Mouse (Mus musculus): ENCODE data around the gene Tex19.1. TPM values are rescaled to one million over a fixed set of nuclear protein-coding genes. Genes with fewer than 3 reads are reported as not detected.

Gene Tex19.1
- polyA plus RNA-seq, 1 experiment from 2014 or later: not detected

- Histone ChIP-seq H3K27ac (no peak overlapping the region), H3K36me3 (no peaks in the 10 kb centered on the region), H3K4me1 (no peaks in the 10 kb centered on the region), H3K27me3 (no peaks in the 10 kb centered on the region), H3K9me3 (no peaks in the 10 kb centered on the region), H3K9ac (no peak overlapping the region), H3K4me2 (replicated peaks) (no peak overlapping the region), H3K4me3 (no peak overlapping the region)
- ATAC-seq (ENCODE audit: insufficient number of reproducible peaks, insufficient read depth, low FRiP score, low TSS enrichment): no peak
- 82% methylated on average over 3 of the region's 3 CpGs for WGBS
Measured at GRCm38 (mm10) chr11:121121151-121121550, 24.8 kb upstream of the Tex19.1 start.

DNA sequence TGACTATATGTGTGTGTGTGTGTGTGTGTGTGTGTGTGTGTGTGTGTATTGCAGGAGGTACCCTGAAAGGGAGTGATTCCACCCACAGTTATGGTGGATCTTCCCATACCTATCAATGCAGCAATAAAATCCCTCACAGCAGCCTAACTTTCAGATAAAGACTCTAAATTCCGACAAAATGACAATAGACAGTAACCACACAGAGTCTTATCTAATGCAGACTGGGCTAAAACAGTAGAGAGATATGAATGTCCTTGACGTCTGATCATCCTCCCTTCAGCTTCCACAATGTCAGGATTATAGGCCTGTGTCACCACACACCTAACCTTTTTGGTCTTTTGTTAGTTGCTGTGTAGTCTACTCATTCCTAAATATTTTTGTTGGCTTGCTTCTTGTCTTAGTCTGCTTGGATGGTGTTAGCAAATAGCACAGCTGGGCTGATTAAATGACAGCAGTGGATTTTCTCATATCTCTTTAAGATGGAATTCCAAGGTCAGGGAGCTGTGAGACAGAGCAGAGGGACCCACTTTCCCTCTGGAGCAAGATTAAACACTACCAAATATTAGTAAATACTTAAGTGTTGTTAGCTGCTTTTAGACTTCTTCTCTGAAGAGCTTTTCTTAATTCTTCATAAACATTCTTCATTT lies 23.8 kb upstream of the Tex19.1 start:
- Histone ChIP-seq H3K9ac (no peak overlapping the region), H3K4me3 (no peak overlapping the region), H3K27ac (no peak overlapping the region), H3K36me3 (no peaks in the 10 kb centered on the region), H3K4me2 (replicated peaks) (no peak overlapping the region), H3K9me3 (no peaks in the 10 kb centered on the region), H3K4me1 (no peaks in the 10 kb centered on the region), H3K27me3 (no peaks in the 10 kb centered on the region)
- no peak for ATAC-seq (ENCODE audit: insufficient number of reproducible peaks, insufficient read depth, low FRiP score, low TSS enrichment)
- WGBS: 81% methylated on average over 2 of the region's 2 CpGs

DNA sequence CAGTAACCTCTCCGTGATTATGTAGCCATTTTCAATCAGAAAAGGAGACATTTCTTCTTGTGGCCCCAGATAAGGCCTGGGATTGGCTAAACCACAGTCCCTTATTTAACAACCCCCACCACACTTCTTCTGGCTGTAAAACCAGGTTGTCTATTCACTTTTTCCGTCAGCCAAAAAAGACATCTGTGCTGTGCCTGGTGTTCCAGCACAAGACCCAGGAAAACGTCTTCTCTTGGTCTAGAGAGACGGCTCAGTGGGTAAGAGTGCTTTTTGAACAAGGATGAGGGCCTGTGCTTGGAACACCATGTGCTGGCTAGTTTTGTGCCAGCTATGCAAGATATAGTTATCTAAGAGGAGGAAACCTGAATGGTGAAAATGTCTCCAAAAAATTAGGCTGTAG lies 22.5 kb upstream of the Tex19.1 start:
- Histone ChIP-seq H3K4me3 (no peak overlapping the region), H3K36me3 (no peaks in the 10 kb centered on the region), H3K9me3 (no peaks in the 10 kb centered on the region), H3K4me2 (replicated peaks) (no peak overlapping the region), H3K9ac (no peak overlapping the region), H3K27me3 (no peaks in the 10 kb centered on the region), H3K4me1 (no peaks in the 10 kb centered on the region), H3K27ac (no peak overlapping the region)
- no peak for ATAC-seq (ENCODE audit: insufficient number of reproducible peaks, insufficient read depth, low FRiP score, low TSS enrichment)
- 87% methylated on average over 4 of the region's 4 CpGs for WGBS

- ATAC-seq (ENCODE audit: insufficient number of reproducible peaks, insufficient read depth, low FRiP score, low TSS enrichment): no peak
- Histone ChIP-seq H3K4me1 (no peaks in the 10 kb centered on the region), H3K4me2 (replicated peaks) (no peak overlapping the region), H3K27ac (no peak overlapping the region), H3K9me3 (no peaks in the 10 kb centered on the region), H3K9ac (no peak overlapping the region), H3K36me3 (no peaks in the 10 kb centered on the region), H3K4me3 (no peak overlapping the region), H3K27me3 (no peaks in the 10 kb centered on the region)
- WGBS: 91% methylated on average over 3 of the region's 3 CpGs
Measured at GRCm38 (mm10) chr11:121125522-121126172, 20.3 kb upstream of the Tex19.1 start.

DNA sequence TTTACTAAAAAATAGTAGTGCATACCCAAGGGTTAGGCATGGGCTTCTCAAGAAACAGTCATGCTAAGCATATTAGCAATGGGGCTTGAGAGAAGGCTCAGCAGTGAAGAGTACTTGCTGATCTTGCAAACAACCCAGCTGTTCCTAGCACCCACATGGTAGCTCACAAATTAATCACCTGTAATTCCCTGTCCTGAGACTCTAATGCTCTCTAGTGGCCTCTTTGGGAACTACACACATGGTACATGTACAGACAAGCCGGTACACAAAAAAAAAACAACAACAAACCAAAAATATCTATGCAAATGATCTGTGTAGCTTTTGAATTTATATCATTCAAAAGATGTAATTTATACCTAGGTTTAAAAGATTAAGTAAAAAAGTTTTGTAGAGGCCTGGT lies 19.5 kb upstream of the Tex19.1 start:
- Histone ChIP-seq H3K27ac (no peak overlapping the region), H3K27me3 (no peaks in the 10 kb centered on the region)
- ATAC-seq (ENCODE audit: insufficient number of reproducible peaks, insufficient read depth, low FRiP score, low TSS enrichment): no peak

GRCm38 (mm10) chr11:121127441-121127840 lies 18.5 kb upstream of the Tex19.1 start:
- no peak for ATAC-seq (ENCODE audit: insufficient number of reproducible peaks, insufficient read depth, low FRiP score, low TSS enrichment)
- no peaks in the 10 kb centered on the region for H3K36me3 ChIP-seq
- H3K4me2 ChIP-seq (replicated peaks): no peak overlapping the region
- no peaks in the 10 kb centered on the region for H3K4me1 ChIP-seq
- WGBS: 84% methylated on average over 3 of the region's 3 CpGs
- no peak overlapping the region for H3K4me3 ChIP-seq
- H3K9ac ChIP-seq: no peak overlapping the region
- H3K27me3 ChIP-seq: no peaks in the 10 kb centered on the region
- no peaks in the 10 kb centered on the region for H3K9me3 ChIP-seq
- no peak overlapping the region for H3K27ac ChIP-seq

More for the DNA sequence above, 19.5 kb upstream of the Tex19.1 start:
- Histone ChIP-seq H3K4me3 (no peak overlapping the region), H3K4me1 (no peaks in the 10 kb centered on the region), H3K36me3 (no peaks in the 10 kb centered on the region), H3K9me3 (no peaks in the 10 kb centered on the region), H3K4me2 (replicated peaks) (no peak overlapping the region), H3K9ac (no peak overlapping the region)
- WGBS: 82% methylated on average over 1 of the region's 1 CpGs

- Histone ChIP-seq H3K4me1 (no peaks in the 10 kb centered on the region), H3K27me3 (no peaks in the 10 kb centered on the region), H3K9me3 (no peaks in the 10 kb centered on the region), H3K36me3 (no peaks in the 10 kb centered on the region), H3K9ac (no peak overlapping the region), H3K4me2 (replicated peaks) (no peak overlapping the region), H3K27ac (no peak overlapping the region), H3K4me3 (no peak overlapping the region)
- WGBS: 57% methylated on average over 1 of the region's 1 CpGs
- no peak for ATAC-seq (ENCODE audit: insufficient number of reproducible peaks, insufficient read depth, low FRiP score, low TSS enrichment)
Measured at GRCm38 (mm10) chr11:121129616-121130015, 16.3 kb upstream of the Tex19.1 start.

GRCm38 (mm10) chr11:121134600-121134999 lies 11.3 kb upstream of the Tex19.1 start:
- Histone ChIP-seq H3K27me3 (no peaks in the 10 kb centered on the region), H3K4me2 (replicated peaks) (no peak overlapping the region), H3K36me3 (no peaks in the 10 kb centered on the region), H3K4me3 (no peak overlapping the region), H3K4me1 (no peaks in the 10 kb centered on the region), H3K27ac (no peak overlapping the region), H3K9me3 (no peaks in the 10 kb centered on the region), H3K9ac (no peak overlapping the region)
- no peak for ATAC-seq (ENCODE audit: insufficient number of reproducible peaks, insufficient read depth, low FRiP score, low TSS enrichment)
- WGBS: 83% methylated on average over 1 of the region's 1 CpGs

- WGBS: 78% methylated on average over 5 of the region's 5 CpGs
- Histone ChIP-seq H3K27ac (no peak overlapping the region), H3K36me3 (no peaks in the 10 kb centered on the region), H3K4me2 (replicated peaks) (no peak overlapping the region), H3K4me1 (no peaks in the 10 kb centered on the region), H3K27me3 (no peaks in the 10 kb centered on the region), H3K4me3 (no peak overlapping the region), H3K9me3 (no peaks in the 10 kb centered on the region), H3K9ac (no peak overlapping the region)
- ATAC-seq (ENCODE audit: insufficient number of reproducible peaks, insufficient read depth, low FRiP score, low TSS enrichment): no peak
Measured at GRCm38 (mm10) chr11:121137682-121138081, 8.3 kb upstream of the Tex19.1 start.

DNA sequence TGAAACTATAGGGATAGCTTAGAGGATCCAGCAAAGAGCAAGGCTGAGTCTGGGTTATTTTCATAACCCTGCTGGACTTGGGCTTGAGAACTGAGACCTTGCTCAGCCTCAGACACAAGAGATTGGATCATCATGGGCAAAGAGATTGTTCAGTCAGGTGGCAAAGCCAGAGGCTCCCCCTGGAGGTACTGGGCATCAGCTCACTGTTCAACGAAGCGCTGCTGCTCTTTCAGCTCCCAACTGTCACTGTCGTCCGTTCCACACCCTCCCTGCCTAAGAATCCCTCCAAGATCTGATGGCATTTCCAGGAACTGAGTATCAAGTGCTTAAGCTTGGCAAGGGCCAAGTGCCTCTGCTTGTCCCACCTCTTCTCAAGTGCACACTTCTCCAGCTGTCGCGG lies 7.2 kb upstream of the Tex19.1 start:
- no peak for ATAC-seq (ENCODE audit: insufficient number of reproducible peaks, insufficient read depth, low FRiP score, low TSS enrichment)
- H3K9ac ChIP-seq: no peak overlapping the region
- H3K4me3 ChIP-seq: no peak overlapping the region
- 45% methylated on average over 6 of the region's 6 CpGs for WGBS
- no peaks in the 10 kb centered on the region for H3K9me3 ChIP-seq
- H3K4me1 ChIP-seq: no peaks in the 10 kb centered on the region
- H3K36me3 ChIP-seq: no peaks in the 10 kb centered on the region
- no peaks in the 10 kb centered on the region for H3K27me3 ChIP-seq
- H3K27ac ChIP-seq: no peak overlapping the region
- H3K4me2 ChIP-seq (replicated peaks): no peak overlapping the region

GRCm38 (mm10) chr11:121143325-121144015 lies 2.5 kb upstream of the Tex19.1 start:
- H3K4me1 ChIP-seq: no peaks in the 10 kb centered on the region
- no peak for ATAC-seq (ENCODE audit: insufficient number of reproducible peaks, insufficient read depth, low FRiP score, low TSS enrichment)
- 81% methylated on average over 9 of the region's 9 CpGs for whole genome bisulfite sequencing

DNA sequence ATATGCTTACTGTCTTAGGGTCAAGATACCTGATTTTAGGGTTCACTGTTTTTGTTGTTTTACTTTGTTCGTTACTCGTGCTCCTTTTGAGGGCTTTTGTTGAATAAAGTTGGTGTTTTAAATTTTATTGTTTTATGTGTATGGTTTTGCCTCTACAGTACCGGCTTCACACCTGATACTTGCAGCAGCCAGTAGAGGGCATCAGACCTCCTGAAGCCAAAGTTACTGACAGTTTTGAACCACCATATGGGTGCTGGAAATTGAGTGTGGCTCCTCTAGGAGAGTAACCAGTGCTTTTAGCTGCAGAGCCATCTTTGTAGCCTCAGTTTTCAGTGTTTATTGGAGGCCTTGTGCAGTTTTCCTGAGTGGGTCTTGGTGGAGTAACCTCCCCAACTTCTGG lies 2.2 kb downstream of the Tex19.1 start:
- Histone ChIP-seq H3K27ac (no peak overlapping the region), H3K9ac (no peak overlapping the region), H3K4me3 (no peak overlapping the region), H3K4me2 (replicated peaks) (no peak overlapping the region), H3K9me3 (no peaks in the 10 kb centered on the region), H3K36me3 (no peaks in the 10 kb centered on the region), H3K27me3 (no peaks in the 10 kb centered on the region), H3K4me1 (no peaks in the 10 kb centered on the region)
- WGBS: 80% methylated on average over 3 of the region's 3 CpGs
- no peak for ATAC-seq (ENCODE audit: insufficient number of reproducible peaks, insufficient read depth, low FRiP score, low TSS enrichment)

More at GRCm38 (mm10) chr11:121143325-121144015, 2.5 kb upstream of the Tex19.1 start:
- Histone ChIP-seq H3K27ac (no peak overlapping the region), H3K27me3 (no peaks in the 10 kb centered on the region), H3K4me3 (no peak overlapping the region), H3K9ac (no peak overlapping the region), H3K9me3 (no peaks in the 10 kb centered on the region), H3K4me2 (replicated peaks) (no peak overlapping the region), H3K36me3 (no peaks in the 10 kb centered on the region)

Data from embryonic facial prominence, embryonic 12.5 days (tissue).